9 mouse cellular contexts compared by ENCODE assay signal in genomic region chr17:31664760-31665159, GRCm38 (mm10). TPM values are rescaled to one million over a fixed set of nuclear protein-coding genes. Genes with fewer than 3 reads are reported as not detected.
DNase-seq lines count a peak whose midpoint lies in the region; TF ChIP-seq lines count a peak whose summit lies in the region.
"Had no signal": no experiment of that assay in that cellular context is flagged by ENCODE, and none has a peak within 500 bp of the region (broad histone marks: within the 10 kb centered on the region; RNA-seq: fewer than 3 reads in every experiment).

No protein-coding gene starts in this region.

- H3K27ac ChIP-seq in left cerebral cortex, adult 2 months: no peak overlapping the region

- intact Hi-C loops in left cerebral cortex, adult 2 months (cut with DNase I): loop anchor here (1.0 to 5.0 kb wide), 3 partner anchors 136 to 335 kb away; no protein-coding TSS in a partner anchor

- H3K4me3 ChIP-seq in left cerebral cortex, adult 2 months: no peak overlapping the region
- H3K4me3 ChIP-seq: myocyte had no signal

- TF ChIP-seq CTCF in left cerebral cortex, adult 2 months (IDR thresholded peaks at IDR 0.05): peak; percentile 80

- DNase-seq in R1 (ENCODE audit: low read depth, low spot score): peak; percentile 78
- peak; percentile 90 for DNase-seq in cerebellum, postnatal 10 days
- DNase-seq in frontal cortex, postnatal 14 days (ENCODE audit: low spot score in 2 of 2): peak; percentile 55 to 70
- peak; percentile 72 for DNase-seq in hindlimb bud, embryonic 11.5 days (ENCODE audit: extremely low spot score, low read depth, low spot score)
- peak; percentile 78 to 82 for DNase-seq in left cerebral cortex, adult 2 months (ENCODE audit: extremely low spot score in 1 of 2, low spot score in 2 of 2)
- peak; percentile 85 for DNase-seq in mesoderm, embryonic 11.5 days (ENCODE audit: low read depth, low spot score)
- peak; percentile 60 for DNase-seq in skeletal muscle tissue, adult 2 months (ENCODE audit: low read depth, low spot score)
- peak; percentile 77 for DNase-seq in yolk sac, embryonic 10.5 days (ENCODE audit: low spot score)

RNA-seq across cellular contexts. Expression of gene U2af1, which starts 6.1 kb away (rescaled TPM):
- 100 to 1,000 TPM; 117 to 119 TPM for total RNA-seq in left cerebral cortex, adult 2 months (2021)

RNA-seq across cellular contexts. Expression of gene Cryaa, which starts 12.8 kb away (rescaled TPM):
- not detected for total RNA-seq in left cerebral cortex, adult 2 months (2021)

RNA-seq across cellular contexts. Expression of gene Cbs, which starts 27.7 kb away (rescaled TPM):
- total RNA-seq in left cerebral cortex, adult 2 months (2021): 10 to 100 TPM; 46.7 to 51.6 TPM
